9 mouse cellular contexts compared by ENCODE assay signal in the genomic region with DNA sequence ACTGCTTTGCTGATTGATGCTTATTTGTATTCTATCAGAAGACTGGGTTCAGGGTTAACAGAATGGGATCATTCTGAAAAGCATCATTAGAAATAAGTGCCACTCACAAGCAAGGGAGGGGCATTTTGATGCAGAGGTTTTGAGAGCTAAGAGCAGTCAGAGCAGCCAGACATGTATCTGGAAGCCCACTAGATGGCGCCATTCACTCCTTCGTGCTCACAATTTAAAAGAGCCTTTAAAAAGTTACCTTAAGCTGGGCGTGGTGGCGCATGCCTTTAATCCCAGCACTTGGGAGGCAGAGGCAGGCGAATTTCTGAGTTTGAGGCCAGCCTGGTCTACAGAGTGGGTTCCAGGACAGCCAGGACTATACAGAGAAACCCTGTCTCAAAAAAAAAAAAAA. TPM values are rescaled to one million over a fixed set of nuclear protein-coding genes. Genes with fewer than 3 reads are reported as not detected.
A peak's percentile ranks its signal among the peaks of the same experiment; 100 is the strongest.
DNase-seq lines count a peak whose midpoint lies in the region; ATAC-seq and TF ChIP-seq lines count a peak whose summit lies in the region.
"Not testable (repeated sequence)": the region's sequence is repeated elsewhere in the genome, so short reads cannot be mapped to it uniquely, and the experiment has no call there.
"Had no signal": no experiment of that assay in that cellular context is flagged by ENCODE, and none has a peak within 500 bp of the region (broad histone marks: within the 10 kb centered on the region; RNA-seq: fewer than 3 reads in every experiment).

No protein-coding gene starts in this region.

- H3K4me3 ChIP-seq in limb, embryonic 14.5 days (replicated peaks; ENCODE audit: low read length), result not testable (repeated sequence)

- H3K9me3 ChIP-seq in limb, embryonic 14.5 days (ENCODE audit: control insufficient read depth, low read length), result not testable (repeated sequence)

- peak; percentile 77 for ATAC-seq in common myeloid progenitor, adult 5-6 weeks (replicated peaks; ENCODE audit: low read depth, poor library complexity, severe bottlenecking)
- not testable (repeated sequence) for ATAC-seq in limb, embryonic 14.5 days (ENCODE audit: low FRiP score, low read depth)

- H3K27ac ChIP-seq in limb, embryonic 14.5 days (replicated peaks; ENCODE audit: low read depth, low read length), result not testable (repeated sequence)

- H3K36me3 ChIP-seq in limb, embryonic 14.5 days (ENCODE audit: control insufficient read depth, insufficient read depth, low read length), result not testable (repeated sequence)

- not testable (repeated sequence) for H3K9ac ChIP-seq in limb, embryonic 14.5 days (ENCODE audit: low read depth, low read length, severe bottlenecking)

- not testable (repeated sequence) for TF ChIP-seq POLR2A in limb, embryonic 14.5 days (IDR thresholded peaks at IDR 0.05; ENCODE audit: borderline replicate concordance, extremely low read depth, insufficient read depth, insufficient read length)

- DNase-seq in CD4-positive helper T cell, adult 2 months (ENCODE audit: low read depth, low spot score), result peak; percentile 75
- peak; percentile 42 to 51 for DNase-seq in adrenal gland, adult 18-20 months (ENCODE audit: low spot score in 2 of 2)
- peak; percentile 36 for DNase-seq in gastrocnemius, postnatal 14 days
- DNase-seq in kidney, adult 8-10 months, result peak; percentile 29 to 63
- peak; percentile 61 for DNase-seq in limb, embryonic 14.5 days (ENCODE audit: low spot score)
- DNase-seq in natural killer cell, adult 2 months (ENCODE audit: low spot score in 2 of 2), result peak; percentile 40 to 67
- DNase-seq in spleen, postnatal 4 days (ENCODE audit: low spot score in 2 of 2), result peak; percentile 60 to 82

- H3K4me2 ChIP-seq in limb, embryonic 14.5 days (replicated peaks; ENCODE audit: low read depth, low read length, severe bottlenecking), result not testable (repeated sequence)

- 39% methylated on average over 5 of the region's 5 CpGs for WGBS in limb, embryonic 14.5 days

- intact Hi-C loops in gastrocnemius, postnatal 14 days (cut with DNase I; ENCODE audit: low total_unique reads), result loop anchor here (5.0 to 10.0 kb wide), 2 partner anchors 240 to 663 kb away; no protein-coding TSS in a partner anchor

- not testable (repeated sequence) for H3K27me3 ChIP-seq in limb, embryonic 14.5 days (ENCODE audit: control insufficient read depth, insufficient read depth, low read length)

- not testable (repeated sequence) for H3K4me1 ChIP-seq in limb, embryonic 14.5 days (ENCODE audit: control insufficient read depth, insufficient read depth, low read length)

RNA-seq across cellular contexts. Expression of a gene that starts 26.9 kb away (rescaled TPM):
- under 1 TPM; 0.35 to 0.40 TPM for total RNA-seq in adrenal gland, adult 18-20 months (2021)
- total RNA-seq in common myeloid progenitor, adult 5-6 weeks (2017), result 55.4 and 71.9 TPM in 2 replicates
- 1 to 10 TPM; 3.4 to 4.1 TPM for total RNA-seq in gastrocnemius, postnatal 14 days (2021)
- 0.05 and 0.19 TPM in 2 replicates for polyA plus RNA-seq in limb, embryonic 14.5 days (2012; rRNA removed)
- polyA plus RNA-seq in limb, embryonic 14.5 days (2014; fragmentation: Nextera tagmentation; extraction: Ambion mirVana), result not detected in 2 replicates
- polyA plus RNA-seq: intestine, embryonic 16.5 days had no signal

Comparison
In these comparisons a context has a peak if more than half of its experiments do, and no peak if none do; other contexts are left out.
1. RNA of a gene that starts 26.9 kb away (total RNA-seq): 55.4 to 71.9 TPM in common myeloid progenitor, adult 5-6 weeks; 3.4 to 4.1 TPM in gastrocnemius, postnatal 14 days and 0.35 to 0.40 TPM in adrenal gland, adult 18-20 months; every median in the first group is over 10 times any median in the second.
2. Peak in every context shown above with its lines, with median percentiles within 50 percentile points of each other: DNase-seq.